Mouse (Mus musculus): ENCODE data around the gene Nostrin.

The Nostrin gene

DNA sequence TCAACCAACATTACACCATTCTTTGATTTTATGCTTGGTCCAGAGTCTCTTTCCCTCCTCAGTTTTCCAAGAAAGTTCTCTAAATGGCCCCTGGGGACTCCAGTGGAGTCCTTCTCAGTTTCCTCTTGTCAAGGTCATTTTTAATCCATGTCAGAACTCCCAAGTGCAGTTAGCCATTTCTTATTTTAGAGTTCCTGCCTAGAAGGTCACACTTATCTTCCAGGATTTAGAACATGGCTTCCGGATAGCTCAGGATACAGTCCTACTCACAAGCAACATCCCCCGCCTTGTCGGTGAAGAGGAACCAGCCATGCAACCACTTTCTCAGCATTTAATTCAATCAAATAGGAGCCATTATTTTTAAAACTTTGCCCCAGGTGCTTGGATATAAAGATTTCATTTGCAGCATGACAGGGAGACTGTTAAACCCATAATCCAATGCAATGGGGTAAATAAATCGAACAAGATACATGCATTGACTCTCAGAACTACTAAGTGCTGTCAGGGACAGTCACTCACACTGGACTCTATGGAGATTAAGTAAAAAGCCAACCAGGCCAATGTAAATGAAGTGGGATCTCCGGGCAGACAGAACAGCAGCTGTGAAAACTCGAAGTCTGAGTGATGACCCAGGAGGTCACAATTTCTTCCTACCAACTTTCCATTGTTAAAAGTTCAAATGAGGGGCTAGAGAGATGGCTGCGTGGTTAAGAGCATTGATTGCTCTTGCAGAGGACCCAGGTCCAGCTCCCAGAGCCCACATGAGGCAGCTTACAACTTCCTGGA, 6.0 kb upstream of the Nostrin start:
- DNase-seq (ENCODE audit: low spot score in 2 of 2): no peak

DNA sequence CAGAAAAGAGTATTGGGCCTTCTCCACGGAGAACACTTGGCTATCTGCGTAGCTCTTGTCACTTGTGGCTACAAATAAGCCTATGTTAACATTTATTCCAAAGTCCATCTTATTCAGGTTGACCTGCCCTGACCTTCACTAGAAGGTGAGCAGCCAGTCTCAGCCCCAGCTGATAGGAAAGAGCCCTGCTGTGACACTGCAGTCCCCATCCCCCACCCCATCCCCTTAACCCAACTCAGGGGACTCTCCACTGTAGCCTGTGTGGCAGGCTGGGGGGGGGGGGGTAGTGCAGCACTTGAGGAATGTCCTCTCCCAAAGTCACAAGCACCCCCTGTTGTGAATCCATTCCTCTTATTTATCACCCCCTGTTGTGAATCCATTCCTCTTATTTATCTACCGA, 3.6 kb upstream of the Nostrin start:
- DNase-seq (ENCODE audit: low spot score in 2 of 2): no peak

- DNase-seq (ENCODE audit: low spot score in 2 of 2): no peak
Observed at GRCm38 (mm10) chr2:69132488-69133040, 3.0 kb upstream of the Nostrin start.

GRCm38 (mm10) chr2:69134186-69134585, 1.4 kb upstream of the Nostrin start:
- no peak for DNase-seq (ENCODE audit: low spot score in 2 of 2)

DNA sequence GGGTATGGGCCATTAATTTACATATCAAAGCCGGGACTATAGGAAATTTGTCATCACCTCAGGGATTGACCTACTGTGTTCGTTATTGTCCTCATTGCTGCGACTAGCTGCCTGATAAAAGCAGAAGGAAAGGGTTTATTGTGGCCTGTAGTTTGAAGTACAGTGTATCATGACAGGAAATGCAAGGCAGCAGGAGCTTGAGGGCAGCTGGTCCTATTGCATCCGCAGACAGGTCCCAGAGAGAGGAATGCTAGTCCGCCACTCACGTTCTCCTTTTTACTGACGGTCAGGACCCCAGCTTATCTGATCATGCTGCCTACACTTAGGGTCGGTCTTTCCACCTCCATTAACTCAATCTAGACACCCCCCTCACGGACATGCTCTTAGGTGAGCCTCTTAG, 663 bp upstream of the Nostrin start:
- DNase-seq (ENCODE audit: low spot score in 2 of 2): no peak

DNA sequence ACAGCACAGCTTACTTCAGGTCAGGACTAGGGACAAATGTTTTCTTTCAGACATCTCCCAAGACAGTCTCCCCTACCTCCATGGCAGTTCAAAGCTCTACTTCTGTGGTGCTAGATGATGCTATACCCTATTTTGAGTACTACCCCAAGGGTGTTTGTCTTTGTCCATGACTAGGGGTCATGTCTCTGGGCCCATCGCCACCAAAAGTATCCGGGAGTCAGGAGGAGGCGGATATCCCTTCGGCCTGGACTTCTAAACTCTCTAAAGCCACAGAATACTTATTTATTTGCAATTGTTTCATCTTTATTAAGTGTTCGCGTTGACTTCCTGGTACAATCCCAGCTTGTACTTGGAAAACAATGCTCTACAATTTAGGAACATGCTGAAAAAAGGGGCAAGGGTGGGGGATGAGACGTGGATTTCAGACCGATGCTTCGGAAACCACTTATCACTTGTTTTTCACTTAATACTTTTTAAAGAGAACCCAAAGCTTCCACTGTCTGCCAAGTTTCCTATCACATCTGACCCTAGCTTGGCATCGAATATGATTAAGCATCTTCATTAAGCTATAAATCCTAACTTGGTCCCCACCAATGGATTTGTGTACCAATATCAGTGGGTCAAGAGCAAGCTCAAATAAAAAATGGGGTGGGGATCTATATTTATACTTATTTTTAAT, 1.9 kb downstream of the Nostrin start:
- DNase-seq (ENCODE audit: low spot score in 2 of 2): no peak

DNA sequence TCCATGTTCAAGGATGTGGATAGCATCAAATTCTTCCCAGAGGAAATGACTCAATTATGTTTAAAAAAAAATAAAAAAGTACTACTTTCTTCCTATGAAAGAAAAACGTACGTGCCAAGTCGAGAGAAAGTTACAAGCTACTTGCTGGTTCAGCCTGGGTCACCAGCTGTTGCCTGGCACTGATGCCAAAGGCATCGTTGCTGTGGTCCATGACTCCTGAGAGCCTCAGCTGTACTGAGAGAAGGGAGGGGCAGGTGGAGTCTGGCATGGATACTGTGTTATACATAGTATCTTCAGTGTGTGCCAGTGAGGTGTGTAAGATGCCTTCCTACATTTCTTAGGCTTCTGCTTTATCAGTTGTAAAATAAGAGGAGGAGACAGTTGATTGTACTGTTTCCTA, 3.2 kb downstream of the Nostrin start:
- no peak for DNase-seq (ENCODE audit: low spot score in 2 of 2)

- DNase-seq (ENCODE audit: low spot score in 2 of 2): no peak
Observed at GRCm38 (mm10) chr2:69140215-69140614, 4.6 kb downstream of the Nostrin start.

GRCm38 (mm10) chr2:69140816-69141215, 5.2 kb downstream of the Nostrin start:
- DNase-seq (ENCODE audit: low spot score in 2 of 2): no peak

DNA sequence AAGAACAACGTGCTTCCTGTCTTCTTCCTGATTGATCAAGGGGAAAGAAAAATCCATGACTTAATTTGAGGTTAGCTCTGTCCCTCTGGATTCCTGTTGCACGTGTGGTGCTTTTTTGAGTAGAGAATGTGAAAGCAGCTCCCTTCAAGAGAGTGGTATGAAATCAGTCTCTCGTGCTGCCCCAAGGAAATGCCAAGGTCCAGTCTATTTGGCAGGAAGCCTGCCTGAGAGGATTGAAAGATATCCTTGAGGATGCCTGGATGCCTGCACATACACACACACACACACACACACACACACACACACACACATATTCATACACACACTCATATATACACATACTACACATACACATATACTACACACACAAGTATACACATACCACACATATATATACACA, 13.1 kb downstream of the Nostrin start:
- no peak for DNase-seq (ENCODE audit: low spot score in 2 of 2)

- DNase-seq (ENCODE audit: low spot score in 2 of 2): no peak
Observed at GRCm38 (mm10) chr2:69149154-69149553, 13.6 kb downstream of the Nostrin start.

GRCm38 (mm10) chr2:69150841-69151240, 15.2 kb downstream of the Nostrin start:
- no peak for DNase-seq (ENCODE audit: low spot score in 2 of 2)

DNA sequence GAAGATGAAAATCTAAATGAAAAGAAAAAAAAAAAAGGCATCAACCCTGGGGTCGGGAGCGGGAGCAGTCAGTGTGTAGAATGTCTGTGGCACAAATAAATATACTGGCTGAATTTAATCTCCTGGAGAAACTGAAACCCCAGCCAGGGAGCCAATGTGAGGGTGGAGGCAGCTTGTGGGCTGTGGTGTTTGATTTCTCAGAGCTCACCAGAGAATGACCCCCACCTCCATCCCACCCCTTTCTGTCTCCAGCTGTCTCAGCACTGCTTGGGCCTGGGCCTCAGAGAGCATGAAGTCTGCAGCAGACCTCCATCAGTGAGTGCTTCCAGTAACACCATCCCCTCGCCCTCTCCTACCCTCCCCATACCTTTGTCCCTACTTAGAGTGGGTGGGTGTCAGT, 20.3 kb downstream of the Nostrin start:
- no peak for DNase-seq (ENCODE audit: low spot score in 2 of 2)

- DNase-seq (ENCODE audit: low spot score in 2 of 2): no peak
Observed at GRCm38 (mm10) chr2:69156283-69156682, 20.7 kb downstream of the Nostrin start.

- no peak for DNase-seq (ENCODE audit: low spot score in 2 of 2)
Observed at GRCm38 (mm10) chr2:69158907-69159306, 23.3 kb downstream of the Nostrin start.

DNA sequence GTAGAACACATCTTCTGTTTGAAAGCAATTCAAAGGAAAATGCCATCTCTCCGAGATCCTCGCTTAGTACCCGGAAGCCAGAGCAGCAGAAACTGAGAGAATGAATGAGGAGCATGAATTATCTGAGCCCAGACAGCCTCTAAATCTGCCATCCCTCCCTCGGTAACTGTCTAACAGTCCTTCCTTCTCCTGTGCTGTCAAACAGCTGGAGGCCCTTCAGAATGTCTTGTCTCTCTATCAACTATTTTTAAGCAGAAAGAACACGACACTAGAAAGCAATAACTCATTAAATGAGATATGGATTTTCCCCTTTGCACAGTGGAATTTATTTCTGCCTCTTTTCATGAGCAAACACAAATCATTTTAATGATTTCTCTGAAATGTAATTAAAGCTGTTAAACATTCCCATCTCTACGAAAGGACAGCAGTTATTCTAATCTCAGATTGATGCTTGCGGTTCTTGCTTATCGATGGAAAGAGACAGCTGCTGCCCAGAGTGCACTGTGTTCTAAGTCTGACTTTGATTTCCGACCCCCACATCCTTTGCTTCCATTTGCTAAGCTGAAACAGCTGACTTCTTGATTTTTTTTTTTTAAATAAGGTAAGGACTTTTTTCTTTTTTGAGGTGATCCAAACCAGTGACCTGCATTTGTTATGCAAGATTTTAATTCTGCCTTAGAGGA, 34.9 kb downstream of the Nostrin start:
- DNase-seq (ENCODE audit: low spot score in 2 of 2): no peak

GRCm38 (mm10) chr2:69175296-69175695, 39.7 kb downstream of the Nostrin start:
- DNase-seq (ENCODE audit: low spot score in 2 of 2): no peak

- no peak for DNase-seq (ENCODE audit: low spot score in 2 of 2)
Observed at GRCm38 (mm10) chr2:69179721-69180120, 44.1 kb downstream of the Nostrin start.

GRCm38 (mm10) chr2:69187990-69188389, 52.4 kb downstream of the Nostrin start:
- DNase-seq (ENCODE audit: low spot score in 2 of 2): no peak

DNA sequence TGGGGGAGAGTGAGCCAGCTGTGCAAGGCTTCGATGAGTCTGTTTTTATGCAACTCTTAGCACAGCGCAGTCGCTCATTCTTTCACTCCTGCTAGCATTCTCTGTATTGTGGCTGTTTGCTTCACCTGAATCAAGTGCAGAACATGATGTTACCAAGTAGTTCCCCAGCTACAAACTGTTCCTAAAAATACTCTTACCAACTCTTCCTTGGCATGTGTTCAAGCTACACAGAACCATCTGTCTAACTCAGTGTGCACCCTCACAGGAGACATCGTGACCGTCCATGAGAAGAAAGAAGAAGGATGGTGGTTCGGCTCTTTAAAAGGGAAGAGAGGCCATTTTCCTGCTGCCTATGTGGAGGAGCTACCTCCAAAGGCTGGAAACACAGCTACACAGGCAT, 53.1 kb downstream of the Nostrin start:
- no peak for DNase-seq (ENCODE audit: low spot score in 2 of 2)

DNA sequence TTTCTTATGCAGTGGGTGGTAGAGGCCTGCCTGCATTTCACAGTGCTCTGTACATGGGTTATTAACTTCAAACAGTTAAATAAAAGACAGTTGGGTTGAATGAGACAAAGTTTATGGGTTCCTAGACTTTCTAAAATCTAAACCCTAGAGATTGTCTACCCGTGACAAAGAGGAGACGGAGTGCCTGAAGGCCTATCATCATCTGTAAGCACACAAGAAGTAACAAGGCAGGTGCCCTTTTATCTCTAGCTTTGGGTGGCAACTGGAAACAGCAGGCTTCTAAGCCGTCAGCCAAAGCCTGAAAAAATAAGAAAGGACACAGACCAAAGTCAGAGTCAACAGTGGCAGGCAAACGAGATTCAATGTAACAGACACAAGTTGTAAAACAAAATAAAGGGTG, 53.6 kb downstream of the Nostrin start:
- no peak for DNase-seq (ENCODE audit: low spot score in 2 of 2)

DNA sequence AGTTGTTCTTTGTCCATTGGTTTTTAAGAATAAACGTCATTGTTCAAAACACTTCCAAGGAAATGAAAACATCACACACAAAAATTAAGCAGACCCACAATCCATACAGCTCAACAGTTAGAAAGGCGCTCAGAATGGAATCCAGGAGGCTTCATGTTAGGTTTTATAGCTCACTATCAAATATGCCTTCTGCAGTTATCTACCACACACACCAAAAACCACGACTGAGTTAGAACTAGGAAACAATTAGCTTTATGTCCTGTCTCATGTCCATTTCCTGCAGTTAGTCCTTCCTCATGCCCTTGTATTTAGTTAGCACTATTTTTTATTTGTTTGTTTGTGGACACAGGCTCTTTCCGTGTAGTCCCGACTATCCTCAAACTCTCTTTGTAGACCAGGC, 55.5 kb downstream of the Nostrin start:
- no peak for DNase-seq (ENCODE audit: low spot score in 2 of 2)

GRCm38 (mm10) chr2:69193555-69193954, 58.0 kb downstream of the Nostrin start:
- DNase-seq (ENCODE audit: low spot score in 2 of 2): no peak
